Mouse (Mus musculus) thymus, adult 2 months (tissue): ENCODE results near the gene Baz1b. TPM values are rescaled to one million over a fixed set of nuclear protein-coding genes. Genes with fewer than 3 reads are reported as not detected.

ENCODE experiments used
- DNase-seq: peaks from one replicate; pipeline ENCODE4 v3.0.0; 2021
- H3K27ac ChIP-seq: fragments of 200-500 bp; 2 replicates; pipeline ENCODE4 v1.5.1; 2012; ENCODE audit warnings: low read length, control low read depth; ENCODE audit not compliant: control insufficient read depth, insufficient read depth
- H3K27me3 ChIP-seq: fragments of 200-500 bp; 2 replicates; pipeline ENCODE4 v1.6.1; 2012; ENCODE audit warnings: mild to moderate bottlenecking, low read length, moderate library complexity, mixed read lengths; ENCODE audit not compliant: control insufficient read depth, insufficient read depth
- H3K36me3 ChIP-seq: fragments of 200-500 bp; 2 replicates; pipeline ENCODE4 v1.6.1; 2012; ENCODE audit warnings: mild to moderate bottlenecking, low read length, moderate library complexity; ENCODE audit not compliant: control insufficient read depth, insufficient read depth
- H3K4me1 ChIP-seq: fragments of 200-500 bp; replicated peaks from 2 replicates; pipeline ENCODE4 v1.6.1; 2012; ENCODE audit warnings: low read length; ENCODE audit not compliant: control insufficient read depth, insufficient read depth
- H3K4me3 ChIP-seq: fragments of 200-500 bp; 2 replicates; pipeline ENCODE4 v1.5.1; 2012; ENCODE audit warnings: mild to moderate bottlenecking, low read length, control low read depth, moderate library complexity; ENCODE audit not compliant: control insufficient read depth, insufficient read depth
- CTCF ChIP-seq: fragments of 200-500 bp; IDR thresholded peaks from 2 replicates; pipeline ENCODE4 v1.5.1; 2012; ENCODE audit warnings: mild to moderate bottlenecking, control low read depth, low read length, moderate library complexity, borderline replicate concordance; ENCODE audit not compliant: control insufficient read depth, poor library complexity, insufficient read depth; ENCODE audit errors: extremely low read depth
- POLR2A ChIP-seq: fragments of 200-500 bp; IDR thresholded peaks from 2 replicates; pipeline ENCODE4 v1.6.1; 2012; ENCODE audit warnings: mild to moderate bottlenecking, low read length, control low read depth, moderate library complexity; ENCODE audit not compliant: control insufficient read depth, poor library complexity, insufficient read depth; ENCODE audit errors: extremely low read depth
- WGBS: fragments of 180-500 bp; shearing (Covaris S2); methylation state at CpG from one replicate; pipeline ENCODE4 v1.1.7; 2018; 5-methylcytosine and 5-hydroxymethylcytosine counted together
- polyA plus RNA-seq: library from polyadenylated mRNA; depleted of rRNA; stranded (reverse); fragments of >200 nt; gene quantifications from 2 replicates; pipeline ENCODE4 v1.2.3, GENCODE M21; 2012

The Baz1b gene
- polyA plus RNA-seq, 1 experiment: 56.1 TPM

DNA sequence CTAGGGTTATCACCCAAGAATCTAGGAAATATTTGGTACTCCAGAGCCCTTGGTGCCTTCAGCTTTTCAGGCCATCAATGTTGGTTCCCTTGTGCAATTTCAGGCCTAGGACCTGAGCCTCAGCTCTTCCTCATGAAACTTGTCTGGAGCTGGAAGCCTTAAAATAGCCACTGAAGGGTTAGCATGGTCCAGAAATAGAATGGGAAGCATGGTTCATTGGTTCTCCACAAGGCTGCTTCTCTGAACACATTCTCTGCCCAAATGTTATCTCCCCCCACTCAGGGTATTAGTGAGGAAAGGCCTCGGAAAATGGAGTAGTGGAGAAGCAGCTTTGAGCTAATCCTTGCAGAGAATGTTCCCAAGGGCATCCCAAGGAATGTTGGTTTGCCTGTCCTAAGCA, 54.4 kb downstream of the Baz1b start:
- H3K27me3 ChIP-seq: no peaks in the 10 kb centered on the region
- H3K4me3 ChIP-seq: no peak overlapping the region
- no peak overlapping the region for H3K27ac ChIP-seq
- peaks cover 98% of the 10 kb centered on the region for H3K36me3 ChIP-seq
- TF ChIP-seq CTCF (no peak), POLR2A (no peak)
- no peak for DNase-seq
- no peaks in the 10 kb centered on the region for H3K4me1 ChIP-seq
- 98% methylated on average over 1 of the region's 1 CpGs for WGBS

GRCm38 (mm10) chr5:135242136-135242535, 55.1 kb downstream of the Baz1b start:
- H3K36me3 ChIP-seq: peaks cover 92% of the 10 kb centered on the region
- H3K27ac ChIP-seq: no peak overlapping the region
- 97% methylated on average over 12 of the region's 12 CpGs for WGBS
- TF ChIP-seq POLR2A (no peak), CTCF (no peak)
- H3K27me3 ChIP-seq: no peaks in the 10 kb centered on the region
- no peaks in the 10 kb centered on the region for H3K4me1 ChIP-seq
- H3K4me3 ChIP-seq: no peak overlapping the region
- DNase-seq: no peak

DNA sequence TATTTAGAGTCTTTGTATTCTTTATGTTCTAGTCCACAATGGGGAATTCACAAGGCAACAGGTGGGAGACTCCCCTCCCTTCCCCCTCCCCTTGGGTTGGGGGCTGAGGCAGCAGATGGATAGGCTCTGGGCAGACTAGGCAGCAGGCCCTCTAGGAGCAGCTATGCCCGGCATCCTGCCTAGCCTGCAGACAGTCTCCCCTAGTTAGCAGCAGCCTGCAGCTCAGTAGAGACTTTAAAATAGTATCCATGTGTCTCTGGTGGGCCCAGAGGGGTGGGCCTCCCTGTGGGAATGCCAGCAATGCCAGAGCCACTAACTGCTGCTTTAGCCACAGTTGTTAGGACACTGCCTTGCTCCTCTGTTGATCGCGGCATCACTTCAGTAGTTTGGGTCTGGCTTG, 55.5 kb downstream of the Baz1b start:
- WGBS: 94% methylated on average over 3 of the region's 3 CpGs
- no peaks in the 10 kb centered on the region for H3K4me1 ChIP-seq
- H3K27me3 ChIP-seq: no peaks in the 10 kb centered on the region
- H3K36me3 ChIP-seq: peaks cover 88% of the 10 kb centered on the region
- DNase-seq: no peak
- no peak overlapping the region for H3K27ac ChIP-seq
- H3K4me3 ChIP-seq: no peak overlapping the region
- TF ChIP-seq POLR2A: no peak
- TF ChIP-seq CTCF: no peak

DNA sequence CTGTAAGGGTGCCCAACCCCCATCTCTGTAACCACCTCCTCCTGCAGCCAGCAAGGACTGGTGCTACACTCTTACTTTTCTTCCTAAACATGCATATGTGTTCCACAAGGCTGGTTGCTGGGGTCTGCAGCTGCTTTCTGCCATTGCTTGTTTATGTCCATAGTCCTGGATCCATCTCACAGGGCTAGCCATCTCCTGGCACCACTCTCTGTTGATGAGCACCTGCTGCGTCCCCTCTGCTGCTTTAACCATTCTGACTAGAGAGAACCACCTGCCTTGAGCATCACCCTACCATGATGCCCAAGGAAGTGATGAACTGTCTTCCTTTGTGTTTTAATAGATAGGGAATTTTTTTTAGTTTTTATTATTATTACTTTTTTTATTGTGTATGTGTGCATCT, 56.1 kb downstream of the Baz1b start:
- no peak for TF ChIP-seq POLR2A
- TF ChIP-seq CTCF: no peak
- 100% methylated on average over 1 of the region's 1 CpGs for WGBS
- no peak for DNase-seq
- no peaks in the 10 kb centered on the region for H3K4me1 ChIP-seq
- no peak overlapping the region for H3K27ac ChIP-seq
- no peaks in the 10 kb centered on the region for H3K27me3 ChIP-seq
- no peak overlapping the region for H3K4me3 ChIP-seq
- peaks cover 82% of the 10 kb centered on the region for H3K36me3 ChIP-seq

GRCm38 (mm10) chr5:135246531-135246930, 59.5 kb downstream of the Baz1b start:
- Histone ChIP-seq H3K4me3 (no peak overlapping the region), H3K27ac (no peak overlapping the region), H3K27me3 (peaks cover 7% of the 10 kb centered on the region; the same call in 1 of the 2 replicates), H3K4me1 (peaks cover 15% of the 10 kb centered on the region), H3K36me3 (peaks cover 48% of the 10 kb centered on the region)
- 84% methylated on average over 4 of the region's 4 CpGs for WGBS
- DNase-seq: no peak
- TF ChIP-seq POLR2A (no peak), CTCF (no peak)

GRCm38 (mm10) chr5:135247337-135247736, 60.3 kb downstream of the Baz1b start:
- DNase-seq: no peak
- TF ChIP-seq POLR2A (no peak), CTCF (no peak)
- peaks cover 7% of the 10 kb centered on the region; the same call in 1 of the 2 replicates for H3K27me3 ChIP-seq
- H3K27ac ChIP-seq: no peak overlapping the region
- 87% methylated on average over 9 of the region's 9 CpGs for WGBS
- H3K4me1 ChIP-seq: peaks cover 15% of the 10 kb centered on the region
- peaks cover 40% of the 10 kb centered on the region for H3K36me3 ChIP-seq
- no peak overlapping the region for H3K4me3 ChIP-seq

GRCm38 (mm10) chr5:135248956-135249676, 62.1 kb downstream of the Baz1b start:
- Histone ChIP-seq H3K4me3 (no peak overlapping the region), H3K4me1 (peaks cover 15% of the 10 kb centered on the region)
- WGBS: 95% methylated on average over 16 of the region's 16 CpGs

More at GRCm38 (mm10) chr5:135248956-135249676, 62.1 kb downstream of the Baz1b start:
- peaks cover 24% of the 10 kb centered on the region for H3K36me3 ChIP-seq
- no peak for TF ChIP-seq CTCF
- TF ChIP-seq POLR2A: no peak
- no peak for DNase-seq
- no peak overlapping the region for H3K27ac ChIP-seq
- H3K27me3 ChIP-seq: peaks cover 7% of the 10 kb centered on the region; the same call in 1 of the 2 replicates
